Mouse (Mus musculus): ENCODE measurements around the gene Zbtb32. TPM values are rescaled to one million over a fixed set of nuclear protein-coding genes. Genes with fewer than 3 reads are reported as not detected.

The Zbtb32 gene
- total and polyA plus RNA-seq, 3 experiments, result 20.1 to 32.8 TPM; not detected in 1

- peaks cover 5% of the 10 kb centered on the region; the same call in 1 of the 2 replicates for H3K79me2 ChIP-seq (ENCODE audit: control insufficient read depth, insufficient read depth, low read length, poor library complexity)
- H3K4me3 ChIP-seq (ENCODE audit: control insufficient read depth in 1 of 2, insufficient read depth in 1 of 2, low read depth in 2 of 2, low read length in 2 of 2), result peak overlapping the region in 1 of 2 experiments; percentile 54; a peak in 2 of 4 replicates
- no peaks in the 10 kb centered on the region for H3K9me3 ChIP-seq (replicated peaks; ENCODE audit: insufficient read depth, low read length)
- no peaks in the 10 kb centered on the region for H3K27me3 ChIP-seq (ENCODE audit: control insufficient read depth in 1 of 2, insufficient read depth in 2 of 2, low read length in 2 of 2)
- H3K4me1 ChIP-seq (ENCODE audit: control insufficient read depth in 1 of 2, insufficient read depth in 2 of 2, low read length in 2 of 2), result peaks cover 10 to 40% of the 10 kb centered on the region in 2 experiments; a peak in 3 of 4 replicates
- H3K36me3 ChIP-seq (ENCODE audit: control insufficient read depth in 1 of 2, insufficient read depth in 2 of 2, low read length in 2 of 2), result peaks cover 0 to 13% of the 10 kb centered on the region in 2 experiments; a peak in 2 of 4 replicates
- peak; percentile 72 for DNase-seq (ENCODE audit: low read depth, low spot score)
- peak overlapping the region; percentile 84 for H3K27ac ChIP-seq (ENCODE audit: control insufficient read depth, low read depth, low read length)
- TF ChIP-seq MXI1 (IDR thresholded peaks at IDR 0.05; ENCODE audit: low read depth, low read length) (0 out of 2 replicates have a peak, but pooled peaks have one; percentile 2), ETS1 (IDR thresholded peaks at IDR 0.05; ENCODE audit: low read depth, low read length) (0 out of 2 replicates have a peak, but pooled peaks have one; percentile 5), TBP (IDR thresholded peaks at IDR 0.05; ENCODE audit: low read depth, low read length) (no peak), TCF12 (IDR thresholded peaks at IDR 0.05; ENCODE audit: low read depth, low read length) (0 out of 2 replicates have a peak, but pooled peaks have one; percentile 12), KAT2A (conservative IDR thresholded peaks at IDR 0.05; ENCODE audit: low read depth, low read length) (no peak), RCOR1 (IDR thresholded peaks at IDR 0.05; ENCODE audit: low read depth, low read length) (0 out of 2 replicates have a peak, but pooled peaks have one; percentile 7), JUND (IDR thresholded peaks at IDR 0.05; ENCODE audit: low read depth, low read length) (0 out of 2 replicates have a peak, but pooled peaks have one; percentile 5), EP300 (IDR thresholded peaks at IDR 0.05; ENCODE audit: low read depth in 1 of 2, low read length in 2 of 2) (peak in 1 of 2 experiments; percentile 1; a peak in 1 of 4 replicates)
- H3K9ac ChIP-seq (ENCODE audit: control insufficient read depth, low read depth, low read length, poor library complexity, severe bottlenecking), result peak overlapping the region; percentile 56
Measured at GRCm38 (mm10) chr7:30594510-30595024, 4.1 kb downstream of the Zbtb32 start.

- Histone ChIP-seq H3K9me3 (replicated peaks; ENCODE audit: insufficient read depth, low read length) (no peaks in the 10 kb centered on the region), H3K4me3 (ENCODE audit: control insufficient read depth in 1 of 2, insufficient read depth in 1 of 2, low read depth in 2 of 2, low read length in 2 of 2) (peak overlapping the region; percentile 46 to 54), H3K4me1 (ENCODE audit: control insufficient read depth in 1 of 2, insufficient read depth in 2 of 2, low read length in 2 of 2) (peaks cover 10 to 38% of the 10 kb centered on the region in 2 experiments; a peak in 3 of 4 replicates), H3K36me3 (ENCODE audit: control insufficient read depth in 1 of 2, insufficient read depth in 2 of 2, low read length in 2 of 2) (peaks cover 0 to 11% of the 10 kb centered on the region in 2 experiments; a peak in 2 of 4 replicates), H3K27ac (ENCODE audit: control insufficient read depth, low read depth, low read length) (peak overlapping the region; percentile 84), H3K9ac (ENCODE audit: control insufficient read depth, low read depth, low read length, poor library complexity, severe bottlenecking) (peak overlapping the region; percentile 56), H3K27me3 (ENCODE audit: control insufficient read depth in 1 of 2, insufficient read depth in 2 of 2, low read length in 2 of 2) (no peaks in the 10 kb centered on the region), H3K79me2 (ENCODE audit: control insufficient read depth, insufficient read depth, low read length, poor library complexity) (peaks cover 10% of the 10 kb centered on the region)
- peak; percentile 67 for DNase-seq (ENCODE audit: low read depth, low spot score)
- TF ChIP-seq TCF12 (IDR thresholded peaks at IDR 0.05; ENCODE audit: low read depth, low read length) (no peak), USF1 (IDR thresholded peaks at IDR 0.05; ENCODE audit: low read depth, low read length) (no peak), MEF2A (IDR thresholded peaks at IDR 0.05; ENCODE audit: extremely low read depth, insufficient replicate concordance, low read depth, low read length, poor library complexity, severe bottlenecking) (no peak), JUND (IDR thresholded peaks at IDR 0.05; ENCODE audit: low read depth, low read length) (peak; percentile 49; the same call in 1 of the 2 replicates), EP300 (IDR thresholded peaks at IDR 0.05; ENCODE audit: low read depth in 1 of 2, low read length in 2 of 2) (peak; percentile 33 to 70; a peak in 3 of 4 replicates), POLR2A (IDR thresholded peaks at IDR 0.05; ENCODE audit: control insufficient read depth in 1 of 2, insufficient read depth in 1 of 2, low read depth in 1 of 2, low read length in 2 of 2, poor library complexity in 1 of 2) (0 out of 4 replicates have a peak, but pooled peaks of 1 of the 2 experiments have one; percentile 20), ELF1 (IDR thresholded peaks at IDR 0.05; ENCODE audit: low read depth, low read length) (no peak), TAL1 (IDR thresholded peaks at IDR 0.05; ENCODE audit: low read length) (no peak), UBTF (IDR thresholded peaks at IDR 0.05; ENCODE audit: borderline replicate concordance, insufficient read depth, low read depth, low read length) (no peak), MAX (IDR thresholded peaks at IDR 0.05; ENCODE audit: low read length) (0 out of 2 replicates have a peak, but pooled peaks have one; percentile 10), MXI1 (IDR thresholded peaks at IDR 0.05; ENCODE audit: low read depth, low read length) (0 out of 2 replicates have a peak, but pooled peaks have one; percentile 23), CTCF (IDR thresholded peaks at IDR 0.05 in 2 of 3, conservative IDR thresholded peaks at IDR 0.05 in 1 of 3; ENCODE audit: control insufficient read depth in 1 of 3, insufficient read depth in 1 of 3, low read depth in 2 of 3, low read length in 3 of 3, poor library complexity in 1 of 3, severe bottlenecking in 1 of 3) (no peak), MYB (IDR thresholded peaks at IDR 0.05; ENCODE audit: low read depth, low read length) (no peak), RCOR1 (IDR thresholded peaks at IDR 0.05; ENCODE audit: low read depth, low read length) (0 out of 2 replicates have a peak, but pooled peaks have one; percentile 6), GATA1 (IDR thresholded peaks at IDR 0.05; ENCODE audit: low read depth, low read length) (peak; percentile 17; the same call in 1 of the 2 replicates), NELFE (IDR thresholded peaks at IDR 0.05; ENCODE audit: low read depth, low read length) (peak; percentile 43; the same call in 1 of the 2 replicates), RAD21 (IDR thresholded peaks at IDR 0.05; ENCODE audit: low read depth, low read length) (no peak), ZC3H11A (IDR thresholded peaks at IDR 0.05; ENCODE audit: low read depth, low read length) (no peak), MAFK (IDR thresholded peaks at IDR 0.05; ENCODE audit: borderline replicate concordance, low read depth, low read length) (no peak), ZMIZ1 (IDR thresholded peaks at IDR 0.05; ENCODE audit: low read depth, low read length) (no peak; the same call in 1 of the 2 replicates), MYC (IDR thresholded peaks at IDR 0.05; ENCODE audit: low read depth, low read length) (peak; percentile 60; the same call in 1 of the 2 replicates), ZNF384 (IDR thresholded peaks at IDR 0.05; ENCODE audit: low read depth, low read length) (no peak), SIN3A (IDR thresholded peaks at IDR 0.05; ENCODE audit: low read length) (peak; percentile 51), KAT2A (conservative IDR thresholded peaks at IDR 0.05; ENCODE audit: low read depth, low read length) (no peak)
Measured at GRCm38 (mm10) chr7:30593579-30594509, 4.9 kb downstream of the Zbtb32 start.
